Mouse (Mus musculus) heart, embryonic 16.5 days (tissue): ENCODE measurements at regions not wholly inside any gene's neighbourhood (a gene's known extent, or its start where the extent isn't known, plus 50 kb on each side); places are given as distances from the start of the nearest gene placed in this dataset.

Source experiments
- ATAC-seq: fragments of 200-750 bp; cut with Nextera tagmentation; replicated peaks from 2 replicates; pipeline ENCODE4 v1.8.0; 2017; ENCODE audit warnings: moderate number of reproducible peaks; ENCODE audit not compliant: insufficient read depth, low FRiP score; ENCODE audit errors: extremely low read depth
- H3K27ac ChIP-seq: fragments of 300-500 bp; sonication (generic); 2 replicates; pipeline ENCODE4 v1.5.1; 2014; ENCODE audit warnings: mild to moderate bottlenecking, low read length, control low read depth, moderate library complexity
- H3K27me3 ChIP-seq: fragments of 300-500 bp; sonication (generic); 2 replicates; pipeline ENCODE4 v1.6.1; 2014; ENCODE audit warnings: low read length, mixed read lengths; ENCODE audit not compliant: control insufficient read depth, insufficient read depth
- H3K36me3 ChIP-seq: fragments of 300-500 bp; sonication (generic); 2 replicates; pipeline ENCODE4 v1.6.1; 2014; ENCODE audit not compliant: control insufficient read depth, insufficient read depth
- H3K4me1 ChIP-seq: fragments of 300-500 bp; sonication (generic); 2 replicates; pipeline ENCODE4 v1.6.1; 2014; ENCODE audit warnings: low read length, mixed read lengths; ENCODE audit not compliant: control insufficient read depth, insufficient read depth
- H3K4me2 ChIP-seq: fragments of 300-500 bp; sonication (generic); 2 replicates; pipeline ENCODE4 v1.6.1; 2014; ENCODE audit warnings: low read depth, mild to moderate bottlenecking, control low read depth, low read length
- H3K4me3 ChIP-seq: fragments of 300-500 bp; sonication (generic); 2 replicates; pipeline ENCODE4 v1.5.1; 2014; ENCODE audit warnings: mild to moderate bottlenecking, control low read depth, low read length
- H3K9ac ChIP-seq: fragments of 300-500 bp; sonication (generic); 2 replicates; pipeline ENCODE4 v1.6.1; 2014; ENCODE audit warnings: low read length, control low read depth
- H3K9me3 ChIP-seq: fragments of 300-500 bp; sonication (generic); replicated peaks from 2 replicates; pipeline ENCODE4 v1.6.1; 2016; ENCODE audit warnings: low read length; ENCODE audit not compliant: control insufficient read depth
- WGBS: fragments of 180-500 bp; shearing (Covaris S2); extraction: QIAGEN DNeasy Blood & Tissue Kit; methylation state at CpG from one replicate; pipeline ENCODE4 v1.1.7; 2014; 5-methylcytosine and 5-hydroxymethylcytosine counted together

DNA sequence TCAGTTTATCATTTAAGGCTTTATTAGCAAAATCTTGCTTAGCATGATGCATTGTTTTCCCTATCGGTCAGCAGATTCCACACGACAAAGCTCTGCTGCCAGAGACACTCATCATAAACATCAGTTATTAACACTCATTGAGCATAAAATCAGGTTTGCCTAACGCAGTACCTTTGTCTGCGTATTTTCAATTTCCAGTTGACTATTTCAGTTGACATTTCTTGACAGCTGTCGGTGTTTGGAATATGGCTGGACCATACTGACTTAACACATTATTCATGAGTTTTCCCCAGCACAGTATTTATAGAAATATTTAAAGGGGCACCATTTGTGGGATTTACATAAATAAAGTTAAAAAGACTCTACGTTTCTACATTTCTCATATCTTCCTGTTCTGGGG, 972.7 kb upstream of the Lcorl start:
- no peaks in the 10 kb centered on the region for H3K9me3 ChIP-seq
- no peak overlapping the region for H3K9ac ChIP-seq
- H3K4me1 ChIP-seq: no peaks in the 10 kb centered on the region
- no peaks in the 10 kb centered on the region for H3K36me3 ChIP-seq
- H3K27me3 ChIP-seq: no peaks in the 10 kb centered on the region
- no peak for ATAC-seq
- WGBS: 82% methylated on average over 6 of the region's 6 CpGs
- no peak overlapping the region for H3K4me2 ChIP-seq
- no peak overlapping the region for H3K4me3 ChIP-seq
- no peak overlapping the region for H3K27ac ChIP-seq

DNA sequence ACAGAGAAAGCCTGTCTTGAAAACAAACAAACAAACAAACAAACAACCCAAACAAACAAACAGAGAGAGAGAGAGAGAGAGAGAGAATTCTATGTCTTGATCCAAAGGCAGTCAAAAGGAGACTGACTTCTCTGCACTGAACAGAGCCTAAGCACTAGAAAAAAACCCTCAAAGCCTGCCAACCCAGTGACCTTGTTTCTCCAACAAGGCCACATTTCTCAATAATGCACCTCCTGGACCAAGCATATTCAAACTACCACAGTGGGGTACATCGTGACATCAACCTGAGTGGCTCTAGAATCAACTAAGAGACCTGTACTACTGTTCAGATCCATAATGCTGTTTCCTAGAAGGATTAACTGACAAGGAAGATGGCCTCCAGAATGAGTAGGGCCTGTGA, 969.0 kb upstream of the Lcorl start:
- no peak overlapping the region for H3K9ac ChIP-seq
- H3K9me3 ChIP-seq: no peaks in the 10 kb centered on the region
- 76% methylated on average over 1 of the region's 1 CpGs for WGBS
- H3K27me3 ChIP-seq: no peaks in the 10 kb centered on the region
- no peak overlapping the region for H3K27ac ChIP-seq
- no peaks in the 10 kb centered on the region for H3K36me3 ChIP-seq
- H3K4me3 ChIP-seq: no peak overlapping the region
- H3K4me2 ChIP-seq: no peak overlapping the region
- no peak for ATAC-seq
- H3K4me1 ChIP-seq: no peaks in the 10 kb centered on the region

DNA sequence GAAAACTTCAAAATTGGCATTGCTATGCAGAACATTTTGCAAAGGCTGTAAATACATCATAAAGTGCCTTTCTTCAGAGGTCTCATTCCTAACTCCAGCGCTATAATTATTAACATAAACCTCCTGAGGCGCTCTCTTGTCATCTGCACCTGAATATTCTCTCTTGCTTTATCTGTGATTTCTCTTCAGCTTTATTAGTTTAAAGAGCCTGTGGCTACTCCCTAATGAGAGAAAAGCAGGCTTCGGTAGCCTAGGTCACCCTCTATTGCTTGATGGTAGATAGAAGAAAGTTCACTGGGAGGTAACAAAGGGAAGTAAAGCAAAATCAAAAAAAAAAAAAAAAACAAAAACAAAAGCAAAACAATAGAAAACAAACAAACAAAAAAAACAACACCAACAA, 967.5 kb upstream of the Lcorl start:
- 84% methylated on average over 3 of the region's 3 CpGs for WGBS

DNA sequence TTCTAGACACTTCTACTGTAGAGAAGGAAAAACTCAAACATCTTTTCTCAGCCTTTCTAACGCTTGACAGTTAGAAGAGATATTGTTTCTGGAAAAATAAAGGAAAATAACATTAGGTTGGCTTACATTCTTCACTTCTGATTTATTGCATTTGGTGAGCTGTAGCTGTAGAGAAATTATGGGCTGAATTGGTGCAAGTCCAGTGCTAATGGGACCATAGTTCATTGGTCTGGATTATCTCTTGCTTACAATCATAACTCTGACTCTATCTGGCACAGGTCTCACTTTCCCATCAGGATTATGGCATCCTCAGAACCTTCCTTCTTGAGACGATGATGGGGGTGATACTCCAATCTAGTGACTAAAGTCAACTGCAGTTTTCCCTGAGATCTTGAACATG, 937.7 kb upstream of the Lcorl start:
- Histone ChIP-seq H3K9me3 (no peaks in the 10 kb centered on the region), H3K9ac (no peak overlapping the region), H3K4me1 (peaks cover 10% of the 10 kb centered on the region), H3K27ac (no peak overlapping the region), H3K36me3 (no peaks in the 10 kb centered on the region), H3K4me2 (no peak overlapping the region), H3K27me3 (no peaks in the 10 kb centered on the region), H3K4me3 (no peak overlapping the region)
- ATAC-seq: no peak
- WGBS: 79% methylated on average over 2 of the region's 2 CpGs

More for the DNA sequence above, 967.5 kb upstream of the Lcorl start:
- no peak overlapping the region for H3K27ac ChIP-seq
- H3K4me3 ChIP-seq: no peak overlapping the region
- no peaks in the 10 kb centered on the region for H3K9me3 ChIP-seq
- no peak overlapping the region for H3K9ac ChIP-seq
- no peaks in the 10 kb centered on the region for H3K4me1 ChIP-seq
- no peaks in the 10 kb centered on the region for H3K36me3 ChIP-seq
- no peak overlapping the region for H3K4me2 ChIP-seq
- ATAC-seq: no peak
- no peaks in the 10 kb centered on the region for H3K27me3 ChIP-seq

DNA sequence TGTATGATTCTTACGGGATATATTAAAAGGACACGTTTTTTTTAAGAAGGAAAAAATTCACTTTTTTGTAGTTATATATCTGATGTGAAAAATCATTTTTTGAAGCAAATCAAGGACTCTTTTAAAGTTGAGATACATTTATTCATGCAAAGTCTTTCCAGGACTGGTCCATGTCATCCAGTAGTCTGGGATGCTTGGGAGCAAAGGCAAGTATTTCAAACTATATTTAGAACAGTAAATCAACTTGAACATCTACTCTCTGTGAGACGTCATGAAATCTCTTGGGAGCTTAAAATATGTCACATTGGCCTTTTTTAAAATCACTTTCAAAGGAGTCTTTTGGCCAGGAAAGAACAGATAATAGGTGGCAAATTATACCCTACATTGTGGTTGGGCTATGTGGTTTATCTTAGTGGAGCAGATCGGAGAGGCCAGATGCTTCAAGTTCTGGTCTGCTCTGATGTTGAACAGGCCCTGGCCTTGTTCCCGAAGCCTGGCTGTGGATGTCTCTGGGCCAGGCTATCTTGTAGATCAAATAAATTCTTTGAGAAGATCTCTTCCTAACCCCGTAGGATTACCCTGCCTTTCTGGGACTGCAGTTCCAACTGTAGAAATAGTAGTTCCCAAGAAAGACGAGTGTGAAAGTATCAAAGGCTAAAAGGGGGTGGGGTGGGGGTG, 936.8 kb upstream of the Lcorl start:
- no peak overlapping the region for H3K9ac ChIP-seq
- H3K4me2 ChIP-seq: no peak overlapping the region
- no peak overlapping the region for H3K4me3 ChIP-seq
- no peak for ATAC-seq
- no peak overlapping the region for H3K27ac ChIP-seq
- 49% methylated on average over 7 of the region's 7 CpGs for WGBS
- peaks cover 10% of the 10 kb centered on the region for H3K4me1 ChIP-seq
- no peaks in the 10 kb centered on the region for H3K27me3 ChIP-seq
- no peaks in the 10 kb centered on the region for H3K9me3 ChIP-seq
- no peaks in the 10 kb centered on the region for H3K36me3 ChIP-seq

DNA sequence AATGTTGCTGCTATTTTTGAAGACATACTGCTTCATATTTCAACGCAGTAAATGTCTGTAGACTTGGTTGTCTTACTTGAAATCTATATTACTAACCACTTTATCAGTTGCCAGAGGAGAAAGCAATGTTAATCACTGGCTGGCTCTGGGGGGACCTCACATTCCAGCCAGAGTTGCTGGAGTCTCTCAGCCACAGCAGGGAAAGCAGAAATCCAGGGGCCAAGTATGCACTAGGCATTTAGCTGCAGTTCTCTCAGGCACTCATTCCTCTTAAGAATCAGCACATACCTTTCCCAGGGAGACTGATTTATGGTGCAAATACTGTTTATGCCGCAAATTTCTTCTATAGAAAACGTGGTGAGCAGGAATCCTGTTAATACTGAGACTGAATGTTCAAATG, 933.6 kb upstream of the Lcorl start:
- 0 out of 2 replicates have a peak, but pooled peaks have one; percentile 49 for ATAC-seq
- Histone ChIP-seq H3K4me3 (no peak overlapping the region), H3K4me1 (peaks cover 10% of the 10 kb centered on the region), H3K4me2 (no peak overlapping the region), H3K27ac (peak overlapping the region; percentile 70), H3K36me3 (no peaks in the 10 kb centered on the region), H3K9ac (no peak overlapping the region), H3K27me3 (no peaks in the 10 kb centered on the region), H3K9me3 (no peaks in the 10 kb centered on the region)
- WGBS: 23% methylated on average over 3 of the region's 3 CpGs

DNA sequence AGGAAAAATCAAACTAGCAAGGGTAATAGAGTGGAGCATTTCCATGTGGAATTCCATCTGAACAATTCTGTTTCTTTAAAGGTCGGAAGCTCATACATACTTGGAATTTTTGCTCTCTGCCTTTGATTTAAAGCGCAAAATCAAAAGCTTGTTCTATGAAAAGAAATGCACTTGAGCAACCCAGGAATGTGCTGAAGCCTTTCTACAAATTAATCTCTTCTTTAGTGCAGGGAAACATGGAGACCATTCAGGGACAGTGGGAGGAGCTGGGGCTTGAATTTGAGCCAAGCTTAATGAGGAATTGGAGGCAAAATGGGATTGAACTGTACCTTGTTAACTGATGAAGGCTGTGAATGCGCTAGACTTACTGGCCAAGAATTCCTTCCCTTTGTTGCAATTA, 933.1 kb upstream of the Lcorl start:
- Histone ChIP-seq H3K27ac (no peak overlapping the region; the same call in 1 of the 2 replicates), H3K27me3 (no peaks in the 10 kb centered on the region), H3K36me3 (no peaks in the 10 kb centered on the region), H3K4me1 (peaks cover 10% of the 10 kb centered on the region), H3K9ac (no peak overlapping the region), H3K4me3 (no peak overlapping the region), H3K4me2 (no peak overlapping the region), H3K9me3 (no peaks in the 10 kb centered on the region)
- WGBS: 30% methylated on average over 3 of the region's 3 CpGs
- ATAC-seq: no peak

DNA sequence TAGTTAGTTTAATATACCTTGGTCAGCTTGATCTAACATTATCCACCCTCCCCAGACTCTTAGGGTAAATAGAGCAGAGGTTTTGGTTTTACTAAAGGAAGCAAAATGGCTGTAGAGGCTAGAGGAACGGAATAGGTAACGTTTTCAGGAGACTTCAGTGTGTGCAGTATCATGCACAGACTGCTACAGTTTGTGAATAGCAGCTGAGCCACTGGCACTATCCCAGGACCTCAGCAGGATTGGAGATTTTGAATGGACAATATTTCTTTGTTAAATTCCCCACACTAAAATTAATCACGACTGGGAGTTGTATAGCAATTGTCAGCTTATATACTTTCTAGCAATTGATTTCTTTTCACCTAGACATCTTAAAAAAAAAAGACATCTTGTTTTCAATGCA, 929.7 kb upstream of the Lcorl start:
- no peak overlapping the region for H3K9ac ChIP-seq
- H3K9me3 ChIP-seq: no peaks in the 10 kb centered on the region
- H3K27me3 ChIP-seq: no peaks in the 10 kb centered on the region
- H3K4me3 ChIP-seq: no peak overlapping the region
- H3K4me1 ChIP-seq: peaks cover 10% of the 10 kb centered on the region
- WGBS: 74% methylated on average over 3 of the region's 3 CpGs
- H3K27ac ChIP-seq: no peak overlapping the region
- no peak for ATAC-seq
- H3K36me3 ChIP-seq: no peaks in the 10 kb centered on the region
- no peak overlapping the region for H3K4me2 ChIP-seq

DNA sequence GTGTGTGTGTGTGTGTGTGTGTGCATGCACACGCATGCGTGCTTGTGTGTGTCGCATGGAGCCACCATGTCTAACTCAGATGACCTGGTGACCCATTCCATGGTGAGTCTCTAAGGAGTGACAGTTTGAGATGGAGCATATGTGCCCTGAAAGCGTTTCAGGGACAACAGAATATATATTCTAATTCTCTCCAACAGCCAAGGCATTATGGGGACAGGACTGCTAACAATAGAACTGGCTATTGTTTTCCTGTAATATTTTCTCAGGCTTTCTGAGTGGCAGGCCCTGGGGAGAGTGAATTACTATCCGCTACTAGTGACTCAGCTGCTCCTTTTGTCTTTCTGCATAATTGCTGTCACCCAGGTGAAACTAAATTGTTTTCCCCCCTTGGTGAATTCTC, 898.7 kb upstream of the Lcorl start:
- peak overlapping the region; percentile 42 for H3K27ac ChIP-seq
- peaks cover 11% of the 10 kb centered on the region for H3K4me1 ChIP-seq

More for the DNA sequence above, 898.7 kb upstream of the Lcorl start:
- Histone ChIP-seq H3K36me3 (no peaks in the 10 kb centered on the region), H3K4me2 (no peak overlapping the region), H3K4me3 (no peak overlapping the region), H3K9ac (no peak overlapping the region), H3K9me3 (no peaks in the 10 kb centered on the region), H3K27me3 (no peaks in the 10 kb centered on the region)
- no peak for ATAC-seq
- WGBS: 66% methylated on average over 5 of the region's 5 CpGs
